Mouse (Mus musculus): ENCODE measurements around the gene Taf6. TPM values are rescaled to one million over a fixed set of nuclear protein-coding genes. Genes with fewer than 3 reads are reported as not detected.

Taf6 gene
- polyA plus RNA-seq, 1 experiment = 52.6 TPM

DNA sequence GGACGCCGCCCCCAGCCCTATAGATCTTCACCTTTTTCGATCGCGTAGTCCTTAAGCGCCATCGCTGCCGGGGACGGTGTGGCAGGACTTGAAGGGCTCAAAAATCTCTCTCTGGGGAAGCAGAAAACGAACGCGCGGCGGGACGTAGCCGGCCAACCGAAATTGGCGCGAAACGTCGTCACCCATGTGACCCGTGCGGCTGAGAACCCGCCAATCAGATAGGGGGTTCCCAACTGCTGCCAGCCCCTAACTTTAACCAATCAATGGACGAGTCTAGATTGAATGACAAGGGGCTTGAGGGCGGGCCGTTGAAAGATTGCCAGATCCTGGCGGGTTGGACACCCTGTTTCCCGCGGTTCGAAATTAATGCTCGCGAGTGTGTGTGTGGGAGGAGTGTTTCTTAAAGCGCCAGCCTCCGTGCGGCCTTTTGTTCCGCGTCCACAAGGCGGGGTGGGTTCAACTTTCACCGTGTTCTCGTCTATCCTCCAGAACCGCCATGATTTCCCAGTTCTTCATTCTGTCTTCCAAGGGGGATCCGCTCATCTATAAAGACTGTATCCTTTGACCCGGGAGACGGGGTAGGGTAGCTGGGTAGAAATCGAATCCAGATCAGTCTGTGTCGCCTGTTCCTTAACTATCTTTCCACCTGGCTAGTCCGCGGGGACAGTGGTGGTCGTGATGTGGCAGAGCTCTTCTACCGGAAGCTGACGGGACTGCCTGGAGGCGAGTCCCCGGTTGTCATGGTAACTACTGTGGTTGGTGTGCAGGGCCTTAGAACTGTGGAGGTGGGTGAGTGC lies 15.4 kb downstream of the Taf6 start, which contains the start of the genes Ap4m1 and Mcm7:
Gene Ap4m1, plus strand, starts transcription at position 308 of the 797 bp plus-strand sequence.
Gene Mcm7, minus strand, starts transcription at position 728 of the 797 bp plus-strand sequence.
- peak within 1 kb of the TSS; percentile 68 for H3K4me3 ChIP-seq (ENCODE audit: insufficient read depth, low read depth, low read length)
- under 1% methylated on average over 54 of the region's 54 CpGs for WGBS
- peaks cover 3% of the 10 kb centered on the region; the same call in 1 of the 2 replicates for H3K4me1 ChIP-seq (ENCODE audit: control insufficient read depth, insufficient read depth, low read length)
- H3K36me3 ChIP-seq (ENCODE audit: control insufficient read depth, insufficient read depth, low read length) = peaks cover under 1% of the 10 kb centered on the region
- TF ChIP-seq POLR2A (IDR thresholded peaks at IDR 0.05; ENCODE audit: low read depth, low read length) = no peak
- TF ChIP-seq CTCF (conservative IDR thresholded peaks at IDR 0.05; ENCODE audit: insufficient read depth, insufficient read length, low read depth, low read length) = 0 out of 2 replicates have a peak, but pooled peaks have one; percentile 14
- H3K27me3 ChIP-seq (replicated peaks; ENCODE audit: control insufficient read depth, insufficient read depth, low read length) = no peaks in the 10 kb centered on the region
- DNase-seq = peak; percentile 99
- peak within 1 kb of the TSS; percentile 77 for H3K27ac ChIP-seq (ENCODE audit: insufficient read depth, low read depth, low read length)

DNA sequence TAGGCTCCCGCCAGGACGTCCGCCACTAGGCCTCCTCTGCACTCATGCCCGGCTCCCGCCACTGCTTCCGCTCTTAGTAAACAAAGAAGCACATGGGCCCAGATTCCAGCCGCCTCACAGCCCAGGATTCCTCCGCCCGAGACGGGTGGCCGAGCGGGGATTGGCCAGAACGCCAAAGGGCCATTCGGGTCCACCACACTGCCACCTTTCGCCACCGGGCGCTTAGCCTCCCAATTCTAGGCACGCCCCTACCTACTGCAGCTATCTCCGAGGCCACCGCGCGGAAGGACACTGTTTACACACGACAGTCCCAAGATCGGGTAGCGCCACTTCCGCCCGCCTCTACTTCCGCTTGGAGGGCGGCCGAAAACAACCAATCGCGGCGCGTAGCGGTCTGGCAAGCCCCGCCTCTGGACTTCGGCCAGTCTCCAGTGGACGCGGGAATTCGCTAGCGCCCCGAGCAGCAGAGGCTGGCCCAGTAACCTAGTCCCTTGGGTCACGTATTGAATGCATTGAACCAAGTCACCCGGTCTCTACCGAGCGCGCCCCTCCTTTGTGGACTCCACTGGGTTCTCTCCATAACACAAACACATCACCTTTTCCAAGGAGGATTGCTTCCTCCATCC lies 16.2 kb downstream of the Taf6 start:
- Histone ChIP-seq H3K36me3 (ENCODE audit: control insufficient read depth, insufficient read depth, low read length) (peaks cover 2% of the 10 kb centered on the region), H3K27ac (ENCODE audit: insufficient read depth, low read depth, low read length) (peak overlapping the region; percentile 77), H3K4me1 (ENCODE audit: control insufficient read depth, insufficient read depth, low read length) (peaks cover 3% of the 10 kb centered on the region; the same call in 1 of the 2 replicates), H3K4me3 (ENCODE audit: insufficient read depth, low read depth, low read length) (peak overlapping the region; percentile 68), H3K27me3 (replicated peaks; ENCODE audit: control insufficient read depth, insufficient read depth, low read length) (no peaks in the 10 kb centered on the region)
- under 1% methylated on average over 47 of the region's 47 CpGs for WGBS
- TF ChIP-seq POLR2A (IDR thresholded peaks at IDR 0.05; ENCODE audit: low read depth, low read length) (no peak), CTCF (conservative IDR thresholded peaks at IDR 0.05; ENCODE audit: insufficient read depth, insufficient read length, low read depth, low read length) (no peak)
- peak; percentile 99 for DNase-seq

DNA sequence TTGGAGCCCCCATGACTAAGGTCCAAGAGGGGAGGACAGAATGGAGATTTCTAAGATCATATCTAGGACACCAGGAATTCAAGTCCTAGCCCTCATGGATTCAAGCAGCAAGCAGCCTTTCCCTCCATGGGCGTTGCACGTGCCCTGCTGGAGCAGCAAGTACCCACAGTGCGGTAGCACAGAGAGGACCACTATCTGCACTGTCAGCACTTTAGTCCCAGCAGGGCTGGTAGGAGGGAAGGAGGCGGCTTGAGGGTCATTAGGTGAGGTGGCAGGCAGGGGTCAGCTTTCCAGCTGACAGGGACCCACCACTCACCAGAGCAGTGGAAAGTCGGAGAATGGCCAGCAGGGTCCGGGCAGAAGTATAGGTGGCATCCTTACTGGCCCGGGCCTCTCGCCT lies 21.7 kb downstream of the Taf6 start:
- H3K36me3 ChIP-seq (ENCODE audit: control insufficient read depth, insufficient read depth, low read length) = peaks cover 4% of the 10 kb centered on the region
- H3K27ac ChIP-seq (ENCODE audit: insufficient read depth, low read depth, low read length) = no peak overlapping the region
- H3K27me3 ChIP-seq (replicated peaks; ENCODE audit: control insufficient read depth, insufficient read depth, low read length) = no peaks in the 10 kb centered on the region
- H3K4me1 ChIP-seq (ENCODE audit: control insufficient read depth, insufficient read depth, low read length) = peaks cover 7% of the 10 kb centered on the region; the same call in 1 of the 2 replicates
- no peak for DNase-seq
- WGBS = 64% methylated on average over 8 of the region's 8 CpGs
- no peak for TF ChIP-seq CTCF (conservative IDR thresholded peaks at IDR 0.05; ENCODE audit: insufficient read depth, insufficient read length, low read depth, low read length)
- TF ChIP-seq POLR2A (IDR thresholded peaks at IDR 0.05; ENCODE audit: low read depth, low read length) = no peak
- no peak overlapping the region for H3K4me3 ChIP-seq (ENCODE audit: insufficient read depth, low read depth, low read length)

DNA sequence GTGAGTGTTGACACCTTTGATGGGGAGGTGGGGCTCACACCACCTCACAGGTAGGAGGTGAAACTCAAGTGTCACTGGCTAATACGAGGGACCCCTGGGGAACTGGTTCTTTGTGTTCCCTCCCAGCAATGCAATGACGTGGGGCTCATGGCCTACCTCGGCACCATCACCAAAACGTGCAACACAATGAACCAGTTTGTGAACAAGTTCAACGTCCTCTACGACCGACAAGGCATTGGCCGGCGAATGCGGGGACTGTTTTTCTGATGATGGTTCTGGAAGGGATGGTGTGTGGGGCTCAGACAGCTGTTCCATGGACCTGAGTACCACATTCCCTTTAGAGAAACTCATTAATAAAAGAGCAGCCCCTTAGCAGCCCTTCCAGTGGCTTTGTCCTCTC lies 23.6 kb downstream of the Taf6 start:
- H3K27me3 ChIP-seq (replicated peaks; ENCODE audit: control insufficient read depth, insufficient read depth, low read length) = no peaks in the 10 kb centered on the region
- WGBS = 71% methylated on average over 10 of the region's 10 CpGs
- H3K36me3 ChIP-seq (ENCODE audit: control insufficient read depth, insufficient read depth, low read length) = peaks cover 4% of the 10 kb centered on the region
- H3K27ac ChIP-seq (ENCODE audit: insufficient read depth, low read depth, low read length) = no peak overlapping the region
- no peak for TF ChIP-seq CTCF (conservative IDR thresholded peaks at IDR 0.05; ENCODE audit: insufficient read depth, insufficient read length, low read depth, low read length)
- H3K4me3 ChIP-seq (ENCODE audit: insufficient read depth, low read depth, low read length) = no peak overlapping the region
- no peak for DNase-seq
- H3K4me1 ChIP-seq (ENCODE audit: control insufficient read depth, insufficient read depth, low read length) = peaks cover 7% of the 10 kb centered on the region; the same call in 1 of the 2 replicates

DNA sequence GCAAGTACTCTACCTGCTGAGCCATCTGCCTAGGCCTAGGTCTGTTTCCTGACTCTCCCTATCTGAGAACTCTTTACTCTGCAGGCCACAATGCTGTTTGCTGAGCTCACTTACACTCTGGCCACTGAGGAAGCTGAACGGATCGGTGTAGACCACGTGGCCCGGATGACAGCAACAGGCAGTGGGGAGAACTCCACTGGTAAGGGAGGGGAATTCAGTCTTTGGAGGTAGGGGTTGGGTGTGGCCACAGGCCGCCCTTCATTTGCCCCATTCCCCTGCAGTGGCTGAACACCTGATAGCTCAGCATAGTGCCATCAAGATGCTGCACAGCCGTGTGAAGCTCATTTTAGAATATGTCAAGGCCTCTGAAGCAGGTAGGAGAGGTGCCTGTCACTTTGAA lies 24.2 kb downstream of the Taf6 start:
- H3K4me1 ChIP-seq (ENCODE audit: control insufficient read depth, insufficient read depth, low read length) = peaks cover 7% of the 10 kb centered on the region; the same call in 1 of the 2 replicates
- H3K27me3 ChIP-seq (replicated peaks; ENCODE audit: control insufficient read depth, insufficient read depth, low read length) = no peaks in the 10 kb centered on the region
- no peak overlapping the region for H3K4me3 ChIP-seq (ENCODE audit: insufficient read depth, low read depth, low read length)
- WGBS = 69% methylated on average over 6 of the region's 6 CpGs
- H3K36me3 ChIP-seq (ENCODE audit: control insufficient read depth, insufficient read depth, low read length) = peaks cover 4% of the 10 kb centered on the region
- H3K27ac ChIP-seq (ENCODE audit: insufficient read depth, low read depth, low read length) = no peak overlapping the region
- no peak for DNase-seq
- TF ChIP-seq POLR2A (IDR thresholded peaks at IDR 0.05; ENCODE audit: low read depth, low read length) = no peak
- no peak for TF ChIP-seq CTCF (conservative IDR thresholded peaks at IDR 0.05; ENCODE audit: insufficient read depth, insufficient read length, low read depth, low read length)

DNA sequence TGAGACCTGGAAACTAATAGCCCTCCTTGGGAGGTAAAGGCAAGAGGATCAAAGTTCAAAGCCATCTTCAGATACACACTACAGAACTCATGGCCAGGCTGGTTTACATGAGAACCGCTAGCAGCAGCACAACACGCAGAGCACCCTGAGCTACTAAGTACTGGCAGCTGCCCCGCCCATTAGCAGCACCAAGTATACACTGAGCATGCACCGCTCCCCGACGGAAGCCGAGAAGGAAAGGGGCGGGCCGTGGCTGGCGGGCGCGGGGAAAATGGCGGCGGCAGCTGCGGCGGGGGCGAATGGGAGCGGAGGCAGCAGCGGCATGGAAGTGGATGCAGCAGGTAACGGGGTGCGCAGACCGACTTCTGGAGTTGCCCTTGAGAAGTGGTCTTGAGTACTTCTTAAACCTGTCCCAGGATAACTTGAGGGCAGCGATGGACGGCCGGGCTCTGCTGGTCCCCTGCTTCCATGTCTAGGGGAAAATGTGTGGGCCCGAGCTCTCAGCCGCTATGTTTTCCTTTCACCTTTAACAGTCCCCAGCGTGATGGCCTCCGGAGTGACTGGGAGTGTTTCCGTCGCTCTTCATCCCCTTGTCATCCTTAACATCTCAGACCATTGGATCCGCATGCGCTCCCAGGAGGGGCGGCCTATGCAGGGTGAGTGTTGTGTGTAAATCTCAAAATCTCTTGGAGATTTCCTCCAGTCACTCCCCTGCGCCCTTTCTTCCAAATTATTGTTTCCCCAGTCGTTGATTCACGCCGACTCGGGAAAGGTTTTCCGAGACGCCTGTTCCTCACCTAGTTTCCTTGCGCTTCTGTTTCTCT lies 26.2 kb downstream of the Taf6 start, which contains the start of gene Cops6:
Gene Cops6, plus strand, starts transcription at position 230 of the 824 bp plus-strand sequence.
- peak within 1 kb of the TSS; percentile 75; the same call in 1 of the 2 replicates for H3K27ac ChIP-seq (ENCODE audit: insufficient read depth, low read depth, low read length)
- no peaks in the 10 kb centered on the region for H3K27me3 ChIP-seq (replicated peaks; ENCODE audit: control insufficient read depth, insufficient read depth, low read length)
- H3K4me3 ChIP-seq (ENCODE audit: insufficient read depth, low read depth, low read length) = peak within 1 kb of the TSS; percentile 99
- peaks cover 2% of the 10 kb centered on the region for H3K36me3 ChIP-seq (ENCODE audit: control insufficient read depth, insufficient read depth, low read length)
- H3K4me1 ChIP-seq (ENCODE audit: control insufficient read depth, insufficient read depth, low read length) = peaks cover 7% of the 10 kb centered on the region; the same call in 1 of the 2 replicates
- TF ChIP-seq CTCF (conservative IDR thresholded peaks at IDR 0.05; ENCODE audit: insufficient read depth, insufficient read length, low read depth, low read length) (no peak), POLR2A (IDR thresholded peaks at IDR 0.05; ENCODE audit: low read depth, low read length) (peak; percentile 47)
- under 1% methylated on average over 42 of the region's 42 CpGs for WGBS
- peak; percentile 97 for DNase-seq
